Mouse (Mus musculus) ZHBTc4 (cell line): Measurements from ENCODE around the gene Gpr179.

Source experiments
- DNase-seq: peaks from one replicate; pipeline ENCODE4 v3.0.0-alpha.2; 2011; ENCODE audit warnings: low read depth, low spot score

Gene Gpr179

GRCm38 (mm10) chr11:97355247-97355646 is 3.4 kb upstream of the Gpr179 start:
- DNase-seq = no peak

- peak; percentile 78 for DNase-seq
Observed at GRCm38 (mm10) chr11:97354646-97355045, 2.8 kb upstream of the Gpr179 start.

- no peak for DNase-seq
Observed at GRCm38 (mm10) chr11:97352935-97353597, 1.2 kb upstream of the Gpr179 start.

- DNase-seq = peak; percentile 74
Observed at GRCm38 (mm10) chr11:97350035-97350434, 1.8 kb downstream of the Gpr179 start.

GRCm38 (mm10) chr11:97347291-97347690 is 4.6 kb downstream of the Gpr179 start:
- DNase-seq = no peak

GRCm38 (mm10) chr11:97346383-97346782 is 5.5 kb downstream of the Gpr179 start:
- DNase-seq = no peak

- DNase-seq = no peak
Observed at GRCm38 (mm10) chr11:97345446-97345845, 6.4 kb downstream of the Gpr179 start.

- peak; percentile 68 for DNase-seq
Observed at GRCm38 (mm10) chr11:97343619-97344018, 8.3 kb downstream of the Gpr179 start.

GRCm38 (mm10) chr11:97343175-97343574 is 8.7 kb downstream of the Gpr179 start:
- no peak for DNase-seq

GRCm38 (mm10) chr11:97338977-97339315 is 12.9 kb downstream of the Gpr179 start:
- DNase-seq = peak; percentile 40

GRCm38 (mm10) chr11:97338302-97338976 is 13.4 kb downstream of the Gpr179 start:
- DNase-seq = peak; percentile 68

- no peak for DNase-seq
Observed at GRCm38 (mm10) chr11:97337363-97337762, 14.5 kb downstream of the Gpr179 start.

- peak; percentile 71 for DNase-seq
Observed at GRCm38 (mm10) chr11:97336751-97337345, 15.0 kb downstream of the Gpr179 start.

- DNase-seq = peak; percentile 26
Observed at GRCm38 (mm10) chr11:97336238-97336637, 15.6 kb downstream of the Gpr179 start.

- DNase-seq = peak; percentile 22
Observed at GRCm38 (mm10) chr11:97334400-97334799, 17.5 kb downstream of the Gpr179 start.

GRCm38 (mm10) chr11:97333896-97334295 is 18.0 kb downstream of the Gpr179 start:
- DNase-seq = no peak

GRCm38 (mm10) chr11:97333044-97333443 is 18.8 kb downstream of the Gpr179 start:
- DNase-seq = peak; percentile 83

GRCm38 (mm10) chr11:97331231-97332190 is 20.4 kb downstream of the Gpr179 start:
- DNase-seq = no peak

GRCm38 (mm10) chr11:97330315-97330714 is 21.6 kb downstream of the Gpr179 start:
- no peak for DNase-seq

GRCm38 (mm10) chr11:97328148-97328547 is 23.7 kb downstream of the Gpr179 start:
- DNase-seq = peak; percentile 89

GRCm38 (mm10) chr11:97325224-97325623 is 26.7 kb downstream of the Gpr179 start:
- peak; percentile 73 for DNase-seq
